Mouse (Mus musculus): ENCODE data around the gene Rsu1. TPM values are rescaled to one million over a fixed set of nuclear protein-coding genes. Genes with fewer than 3 reads are reported as not detected.

Gene Rsu1
- total RNA-seq (2014; rRNA removed) (57.9 and 114 TPM in 2 replicates), polyA plus RNA-seq (2015; fragmentation: Nextera tagmentation; extraction: Ambion mirVana) (80.9 and 85.8 TPM in 2 replicates)

DNA sequence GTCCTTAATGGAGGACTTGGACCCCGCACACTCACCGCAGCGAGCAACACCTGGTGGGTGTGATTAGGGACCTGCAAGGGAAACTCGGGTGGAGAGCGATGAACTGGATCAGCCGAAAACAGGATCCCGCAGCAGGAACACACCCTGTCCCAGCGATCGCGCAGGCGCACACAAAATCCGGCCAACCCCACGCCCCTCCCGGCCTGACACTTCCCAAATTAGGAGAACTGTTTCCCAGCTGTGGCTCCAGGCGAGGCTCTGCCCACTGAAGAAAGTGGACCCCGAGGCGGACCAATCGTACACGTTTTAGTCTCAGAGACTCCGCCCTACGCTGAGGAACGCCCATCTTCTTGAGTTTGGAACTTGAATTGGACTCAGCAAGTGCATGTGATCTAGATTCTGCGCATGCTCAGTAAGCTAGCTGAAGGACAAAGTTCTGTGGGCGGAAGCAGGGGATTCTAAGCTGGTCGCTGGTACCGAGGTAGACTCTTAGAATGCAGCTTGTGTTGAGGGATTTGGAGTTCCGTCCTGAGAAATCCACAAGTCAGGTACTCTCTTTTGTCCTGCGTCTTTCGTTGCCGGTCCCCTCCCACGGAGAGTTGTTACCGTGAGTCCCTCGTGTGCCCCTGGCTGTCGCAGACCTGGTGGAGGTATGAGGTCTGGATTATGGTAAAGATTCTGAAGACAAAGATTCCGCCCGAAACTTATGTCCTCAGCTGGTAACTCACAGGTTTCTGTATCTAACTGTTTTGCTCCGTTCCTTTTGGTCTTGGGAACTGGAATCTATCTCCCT is at the start of gene Rsu1:
Gene Rsu1 (minus strand): TSS at position 251 of the 793 bp plus-strand sequence.
- H3K4me1 ChIP-seq (ENCODE audit: insufficient read depth, low read length): peaks cover 5% of the 10 kb centered on the region; the same call in 1 of the 2 replicates
- H3K27me3 ChIP-seq (ENCODE audit: insufficient read depth, low read length): no peaks in the 10 kb centered on the region

GRCm38 (mm10) chr2:13303376-13303775 is 32.2 kb upstream of the Rsu1 start:
- 92% methylated on average over 3 of the region's 3 CpGs for WGBS
- ATAC-seq (ENCODE audit: low FRiP score) (no peak), DNase-seq (ENCODE audit: low spot score) (no peak)
- Histone ChIP-seq H3K9ac (replicated peaks; ENCODE audit: low read length, poor library complexity, severe bottlenecking) (no peak overlapping the region), H3K4me1 (ENCODE audit: insufficient read depth, low read length) (no peaks in the 10 kb centered on the region), H3K27ac (ENCODE audit: low read depth, low read length) (no peak overlapping the region), H3K36me3 (ENCODE audit: insufficient read depth, low read length) (no peaks in the 10 kb centered on the region), H3K4me3 (ENCODE audit: low read depth, low read length) (no peak overlapping the region), H3K9me3 (ENCODE audit: low read length) (0 out of 2 replicates have a peak, but pooled peaks cover 3% of the 10 kb centered on the region), H3K4me2 (ENCODE audit: low read depth, low read length, poor library complexity, severe bottlenecking) (no peak overlapping the region), H3K27me3 (ENCODE audit: insufficient read depth, low read length) (no peaks in the 10 kb centered on the region)
- TF ChIP-seq CTCF (IDR thresholded peaks at IDR 0.05): no peak

More for the DNA sequence above, at the start of gene Rsu1:
- no peak for TF ChIP-seq CTCF (IDR thresholded peaks at IDR 0.05)
- H3K4me2 ChIP-seq (ENCODE audit: low read depth, low read length, poor library complexity, severe bottlenecking): peak within 1 kb of the TSS; percentile 91
- ATAC-seq (ENCODE audit: low FRiP score) (peak; percentile 99), DNase-seq (ENCODE audit: low spot score) (peak; percentile 100)
- H3K9ac ChIP-seq (replicated peaks; ENCODE audit: low read length, poor library complexity, severe bottlenecking): peak within 1 kb of the TSS; percentile 59
- 1% methylated on average over 37 of the region's 37 CpGs for WGBS
- H3K4me3 ChIP-seq (ENCODE audit: low read depth, low read length): peak within 1 kb of the TSS; percentile 63
- H3K9me3 ChIP-seq (ENCODE audit: low read length): no peaks in the 10 kb centered on the region
- peak within 1 kb of the TSS; percentile 68; the same call in 1 of the 2 replicates for H3K27ac ChIP-seq (ENCODE audit: low read depth, low read length)
- H3K36me3 ChIP-seq (ENCODE audit: insufficient read depth, low read length): no peaks in the 10 kb centered on the region

GRCm38 (mm10) chr2:13299031-13299430 is 27.8 kb upstream of the Rsu1 start:
- Histone ChIP-seq H3K27me3 (ENCODE audit: insufficient read depth, low read length) (no peaks in the 10 kb centered on the region), H3K36me3 (ENCODE audit: insufficient read depth, low read length) (no peaks in the 10 kb centered on the region), H3K9ac (replicated peaks; ENCODE audit: low read length, poor library complexity, severe bottlenecking) (no peak overlapping the region), H3K4me2 (ENCODE audit: low read depth, low read length, poor library complexity, severe bottlenecking) (no peak overlapping the region), H3K4me3 (ENCODE audit: low read depth, low read length) (no peak overlapping the region), H3K4me1 (ENCODE audit: insufficient read depth, low read length) (no peaks in the 10 kb centered on the region), H3K27ac (ENCODE audit: low read depth, low read length) (no peak overlapping the region), H3K9me3 (ENCODE audit: low read length) (no peaks in the 10 kb centered on the region)
- DNase-seq (ENCODE audit: low spot score) (peak; percentile 81), ATAC-seq (ENCODE audit: low FRiP score) (peak; percentile 77)
- 26% methylated on average over 3 of the region's 3 CpGs for WGBS
- TF ChIP-seq CTCF (IDR thresholded peaks at IDR 0.05): peak; percentile 75

DNA sequence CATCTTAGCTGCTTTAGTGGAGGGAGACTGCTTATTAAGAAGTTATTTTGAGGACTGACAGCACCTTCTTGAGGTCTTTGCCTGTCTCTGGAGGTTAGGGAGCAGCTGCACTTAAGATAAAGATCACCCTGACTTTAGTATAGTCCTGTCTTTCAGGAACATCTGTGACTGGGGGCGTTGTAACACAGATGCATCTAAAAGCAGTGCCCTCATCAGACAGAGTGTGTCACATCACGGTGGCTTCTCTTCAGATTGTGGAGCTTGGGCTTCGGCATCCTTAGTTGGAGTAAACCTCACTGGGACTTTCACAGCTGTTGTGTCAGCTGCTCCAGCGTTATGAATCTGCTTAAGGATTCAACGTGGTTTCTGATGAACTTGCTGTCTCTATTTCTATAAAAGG is 26.5 kb upstream of the Rsu1 start:
- ATAC-seq (ENCODE audit: low FRiP score) (no peak), DNase-seq (ENCODE audit: low spot score) (peak; percentile 24)
- Histone ChIP-seq H3K9ac (replicated peaks; ENCODE audit: low read length, poor library complexity, severe bottlenecking) (no peak overlapping the region), H3K27ac (ENCODE audit: low read depth, low read length) (no peak overlapping the region), H3K4me1 (ENCODE audit: insufficient read depth, low read length) (no peaks in the 10 kb centered on the region), H3K4me2 (ENCODE audit: low read depth, low read length, poor library complexity, severe bottlenecking) (no peak overlapping the region), H3K4me3 (ENCODE audit: low read depth, low read length) (no peak overlapping the region), H3K9me3 (ENCODE audit: low read length) (no peaks in the 10 kb centered on the region), H3K27me3 (ENCODE audit: insufficient read depth, low read length) (no peaks in the 10 kb centered on the region), H3K36me3 (ENCODE audit: insufficient read depth, low read length) (no peaks in the 10 kb centered on the region)
- no peak for TF ChIP-seq CTCF (IDR thresholded peaks at IDR 0.05)
- WGBS: 38% methylated on average over 5 of the region's 5 CpGs

DNA sequence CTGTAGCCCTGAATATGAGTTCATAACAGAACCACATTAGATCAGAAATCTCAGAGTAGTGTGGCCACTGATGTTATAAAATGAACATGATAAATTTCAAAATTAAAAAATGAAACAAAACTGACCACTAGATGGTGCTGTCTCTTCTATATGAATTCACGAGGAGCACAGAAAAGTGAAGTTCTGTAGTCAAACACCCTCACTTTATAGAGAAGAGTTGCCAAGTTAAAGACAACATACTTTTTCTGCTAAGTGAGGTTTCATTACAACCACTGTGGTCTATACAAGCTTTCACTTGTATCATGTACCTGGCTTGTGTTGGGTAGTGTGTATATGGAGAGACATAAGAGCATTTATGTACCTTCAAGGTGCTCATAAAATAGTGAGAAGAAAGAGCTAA is 19.4 kb upstream of the Rsu1 start:
- no peaks in the 10 kb centered on the region for H3K27me3 ChIP-seq (ENCODE audit: insufficient read depth, low read length)
- peak; percentile 84 for DNase-seq (ENCODE audit: low spot score)
- no peak overlapping the region for H3K9ac ChIP-seq (replicated peaks; ENCODE audit: low read length, poor library complexity, severe bottlenecking)
- no peak overlapping the region for H3K4me2 ChIP-seq (ENCODE audit: low read depth, low read length, poor library complexity, severe bottlenecking)
- no peaks in the 10 kb centered on the region for H3K9me3 ChIP-seq (ENCODE audit: low read length)
- WGBS: 0% methylated on average over 1 of the region's 1 CpGs
- no peaks in the 10 kb centered on the region for H3K4me1 ChIP-seq (ENCODE audit: insufficient read depth, low read length)
- no peaks in the 10 kb centered on the region for H3K36me3 ChIP-seq (ENCODE audit: insufficient read depth, low read length)
- no peak for ATAC-seq (ENCODE audit: low FRiP score)
- no peak overlapping the region for H3K4me3 ChIP-seq (ENCODE audit: low read depth, low read length)
- TF ChIP-seq CTCF (IDR thresholded peaks at IDR 0.05): peak; percentile 83
- no peak overlapping the region for H3K27ac ChIP-seq (ENCODE audit: low read depth, low read length)

- Histone ChIP-seq H3K4me1 (ENCODE audit: insufficient read depth, low read length) (no peaks in the 10 kb centered on the region), H3K4me3 (ENCODE audit: low read depth, low read length) (no peak overlapping the region), H3K9ac (replicated peaks; ENCODE audit: low read length, poor library complexity, severe bottlenecking) (no peak overlapping the region), H3K9me3 (ENCODE audit: low read length) (no peaks in the 10 kb centered on the region), H3K4me2 (ENCODE audit: low read depth, low read length, poor library complexity, severe bottlenecking) (no peak overlapping the region), H3K27me3 (ENCODE audit: insufficient read depth, low read length) (no peaks in the 10 kb centered on the region), H3K36me3 (ENCODE audit: insufficient read depth, low read length) (no peaks in the 10 kb centered on the region), H3K27ac (ENCODE audit: low read depth, low read length) (no peak overlapping the region)
- ATAC-seq (ENCODE audit: low FRiP score) (no peak), DNase-seq (ENCODE audit: low spot score) (no peak)
- 75% methylated on average over 3 of the region's 3 CpGs for WGBS
- no peak for TF ChIP-seq CTCF (IDR thresholded peaks at IDR 0.05)
These were observed 18.9 kb upstream of the Rsu1 start for GRCm38 (mm10) chr2:13290070-13290469.

Data from midbrain, postnatal 0 days (tissue).